Mouse (Mus musculus) lung, adult 18-20 months (tissue): ENCODE data around the gene Elavl1.
"Not testable (repeated sequence)": the region's sequence is repeated elsewhere in the genome, so short reads cannot be mapped to it uniquely, and the experiment has no call there.

Experiments
- DNase-seq, 2 experiments: peaks; one replicate each; pipeline ENCODE4 v3.0.0; 2022; ENCODE audit warnings: mixed read lengths in 2 of 2

The Elavl1 gene

DNA sequence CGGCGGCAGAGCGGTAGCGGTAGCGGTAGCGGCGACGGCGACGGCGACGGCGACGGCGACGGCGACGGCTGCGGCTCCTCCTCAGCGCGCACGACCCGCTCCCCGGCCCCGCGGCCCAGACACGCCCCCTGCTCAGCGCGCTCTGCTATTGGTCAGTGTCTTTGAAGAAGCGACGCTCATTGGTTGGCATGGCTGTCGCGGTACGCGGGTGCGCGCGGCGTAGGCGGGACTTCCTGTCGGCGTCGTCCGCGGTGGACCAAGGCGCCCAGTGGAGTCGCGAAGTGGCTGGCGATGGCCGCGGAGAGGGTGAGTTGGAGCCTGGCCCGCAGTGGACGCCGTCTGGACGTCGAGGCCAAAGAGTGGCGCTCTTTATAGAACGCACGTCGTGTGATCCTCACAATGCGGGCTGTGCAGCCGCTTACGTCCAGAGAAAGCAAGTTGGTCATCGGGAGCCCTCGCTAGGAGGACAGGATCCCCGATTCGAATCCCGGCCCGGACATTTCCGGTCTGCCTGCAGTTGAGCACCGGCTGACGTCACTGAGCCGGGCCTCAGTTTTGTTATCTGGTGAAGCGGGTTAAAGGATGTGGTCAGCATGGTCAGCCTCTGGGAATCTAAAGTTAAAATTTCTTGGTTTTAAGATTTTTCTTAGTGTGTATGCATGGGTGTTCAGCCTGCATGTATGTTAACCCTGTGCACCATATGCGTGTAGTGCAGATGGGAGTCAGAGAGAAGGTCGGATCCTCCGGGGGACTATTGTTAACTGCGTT lies at the start of gene Elavl1, which contains the start of gene Ccl25:
Elavl1 (minus strand) TSS at position 431 of the 768 bp plus-strand sequence.
Ccl25 (plus strand) TSS at position 228 of the 768 bp plus-strand sequence.
- peak; percentile 96 for DNase-seq

GRCm38 (mm10) chr8:4372657-4373056 lies 47.4 kb upstream of the Elavl1 start:
- DNase-seq, result no peak

DNA sequence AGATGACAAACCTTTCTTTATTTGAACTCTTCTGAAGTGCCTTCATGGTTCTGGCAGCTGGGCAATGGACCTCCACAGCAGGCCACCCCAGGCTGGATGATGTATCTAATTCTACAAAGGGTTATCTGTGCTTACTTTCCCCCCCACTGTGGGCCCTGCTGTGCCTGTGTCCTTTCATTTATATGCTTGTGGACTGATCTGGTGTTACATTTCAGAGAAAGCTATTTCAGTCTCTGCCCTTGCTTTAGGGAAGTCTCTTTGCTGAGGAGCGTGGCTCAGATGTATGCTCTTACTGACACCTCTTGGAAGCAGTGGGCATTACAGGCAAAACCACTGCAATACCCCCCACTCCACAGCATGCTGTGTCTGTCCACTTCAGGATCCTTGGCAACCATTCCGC lies 44.9 kb upstream of the Elavl1 start:
- peak; percentile 12 to 27 for DNase-seq

- DNase-seq, result no peak
Observed at GRCm38 (mm10) chr8:4368470-4368869, 43.3 kb upstream of the Elavl1 start.

DNA sequence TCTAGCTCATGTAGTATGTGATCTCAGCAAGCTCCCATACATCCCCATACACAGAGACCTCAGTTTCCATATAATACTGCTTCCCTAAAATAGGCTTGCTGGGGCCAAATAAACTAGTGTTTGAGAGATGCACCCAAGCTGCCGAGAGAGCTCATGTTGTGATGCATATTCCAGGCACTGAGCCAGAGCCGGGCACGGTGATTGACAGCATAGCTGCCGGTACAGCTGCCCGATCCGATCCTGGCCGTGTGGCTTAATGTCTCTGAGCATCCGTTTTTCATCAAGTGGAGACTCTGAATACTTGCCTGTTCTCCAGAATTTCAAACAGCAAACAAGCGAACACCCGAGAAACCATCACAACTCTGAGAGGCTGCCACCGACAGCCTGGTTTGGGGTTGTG lies 42.6 kb upstream of the Elavl1 start:
- no peak for DNase-seq

- no peak for DNase-seq
Observed at GRCm38 (mm10) chr8:4366189-4366588, 41.0 kb upstream of the Elavl1 start.

DNA sequence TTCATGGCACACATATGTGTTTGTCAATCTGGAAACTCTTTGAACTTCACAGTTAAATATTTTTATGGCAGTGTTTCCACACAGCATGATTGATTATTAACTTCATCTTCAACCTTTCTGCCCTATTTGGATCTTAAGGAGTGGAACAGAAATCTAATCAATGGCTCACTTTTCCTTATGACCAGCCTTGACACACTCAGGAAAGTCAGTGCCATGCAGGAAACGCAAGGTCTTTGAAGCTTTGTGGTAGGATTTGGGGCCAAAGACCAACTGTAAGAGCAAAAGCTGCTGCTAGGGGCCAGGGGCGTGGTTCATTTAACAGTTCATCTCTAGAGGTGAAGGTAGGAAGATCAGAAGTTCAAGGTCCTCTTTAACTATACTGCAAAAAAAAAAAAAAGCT lies 35.7 kb upstream of the Elavl1 start:
- no peak for DNase-seq

DNA sequence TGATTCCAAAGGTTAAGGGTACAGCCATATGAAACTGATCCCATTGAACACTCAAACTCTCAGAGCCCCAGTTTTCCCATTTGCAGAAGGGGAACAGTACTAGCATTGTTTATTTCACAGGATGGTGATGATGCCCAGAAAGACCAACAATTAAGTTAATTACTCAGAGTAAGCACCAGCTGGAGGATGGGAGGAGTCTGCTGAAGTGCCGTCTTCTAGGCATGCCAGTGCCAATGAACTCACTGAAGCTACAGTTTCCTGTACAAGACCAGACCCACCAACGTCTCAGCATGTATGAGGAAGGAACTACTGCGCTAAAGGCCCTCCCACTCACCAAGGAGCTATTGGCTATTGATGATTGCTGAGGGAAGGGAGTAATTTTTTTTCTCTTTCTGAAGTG lies 34.1 kb upstream of the Elavl1 start:
- DNase-seq, result no peak

- DNase-seq, result no peak
Observed at GRCm38 (mm10) chr8:4355455-4355854, 30.2 kb upstream of the Elavl1 start.

- DNase-seq, result no peak
Observed at GRCm38 (mm10) chr8:4354516-4354915, 29.3 kb upstream of the Elavl1 start.

DNA sequence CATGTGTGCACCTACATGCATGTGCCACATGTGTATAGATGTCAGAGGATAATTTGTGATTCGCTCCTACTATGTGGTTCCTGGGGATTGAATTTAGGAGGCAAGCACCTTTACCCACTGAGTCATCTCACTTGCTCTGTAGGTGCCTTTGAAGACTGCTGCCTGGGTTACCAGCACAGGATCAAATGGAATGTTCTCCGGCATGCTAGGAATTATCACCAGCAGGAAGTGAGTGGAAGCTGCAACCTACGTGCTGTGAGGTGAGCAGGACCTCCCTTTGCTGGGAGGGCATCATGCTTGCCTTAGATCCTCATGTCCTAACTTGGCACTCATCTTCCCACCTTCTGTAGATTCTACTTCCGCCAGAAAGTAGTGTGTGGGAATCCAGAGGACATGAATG lies 28.5 kb upstream of the Elavl1 start:
- DNase-seq, result no peak

DNA sequence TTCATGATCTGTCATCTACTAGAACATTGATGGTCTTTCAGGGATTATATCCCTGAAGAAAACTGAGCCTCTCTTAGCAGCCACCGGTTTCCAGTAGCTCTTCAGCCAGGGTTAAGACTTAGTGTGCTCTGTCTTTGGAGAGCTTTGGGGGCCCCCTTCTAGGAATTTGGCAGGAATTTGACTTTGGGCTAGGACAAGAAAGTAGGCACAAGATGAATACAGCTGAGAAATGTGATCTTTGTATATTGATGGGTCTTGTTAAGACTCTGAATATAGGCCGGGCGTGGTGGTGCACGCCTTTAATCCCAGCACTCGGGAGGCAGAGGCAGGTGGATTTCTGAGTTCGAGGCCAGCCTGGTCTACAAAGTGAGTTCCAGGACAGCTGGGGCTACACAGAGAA lies 27.3 kb upstream of the Elavl1 start:
- DNase-seq, result not testable (repeated sequence)

GRCm38 (mm10) chr8:4350618-4351017 lies 25.4 kb upstream of the Elavl1 start:
- no peak for DNase-seq

GRCm38 (mm10) chr8:4349335-4349734 lies 24.1 kb upstream of the Elavl1 start:
- DNase-seq, result no peak

GRCm38 (mm10) chr8:4348275-4348674 lies 23.1 kb upstream of the Elavl1 start:
- no peak for DNase-seq

DNA sequence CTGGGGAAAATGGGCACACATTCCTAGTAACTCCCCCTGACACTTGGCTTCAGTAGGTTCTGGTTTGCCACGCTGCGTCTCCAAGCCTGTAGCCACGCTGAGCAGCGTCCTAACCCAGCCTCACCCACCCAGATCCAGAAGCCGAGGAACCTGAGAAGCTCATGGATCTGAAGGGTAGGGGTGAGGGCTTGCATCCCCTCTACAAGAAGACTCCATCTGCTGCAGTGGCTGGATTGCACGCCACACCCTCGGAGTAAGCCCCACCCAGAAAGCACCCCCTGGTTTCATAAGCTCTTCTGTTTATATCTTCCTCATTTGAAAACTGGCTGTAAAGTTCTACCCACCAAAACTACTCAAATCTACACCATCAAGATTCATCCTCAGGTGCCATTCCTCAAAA lies 22.4 kb upstream of the Elavl1 start:
- DNase-seq, result no peak

DNA sequence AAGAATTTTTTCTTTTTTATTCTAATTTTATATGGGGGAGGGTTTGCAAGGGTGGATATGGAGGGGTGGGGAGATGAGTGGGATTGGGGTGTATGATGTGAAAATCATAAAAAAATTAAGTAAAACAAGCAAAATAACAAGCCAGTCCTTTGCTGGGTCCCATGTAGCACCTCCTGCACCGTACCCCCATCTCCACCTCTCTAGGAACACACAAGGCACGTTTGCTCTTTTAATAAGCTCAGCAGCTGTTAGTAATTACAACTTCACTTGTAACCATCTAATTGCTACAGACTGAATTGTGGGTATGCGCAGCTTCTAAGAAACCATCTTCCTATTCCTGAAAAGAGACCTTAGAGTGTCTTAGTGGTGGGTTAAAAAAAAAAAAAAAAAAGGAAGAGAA lies 15.0 kb upstream of the Elavl1 start:
- no peak for DNase-seq

DNA sequence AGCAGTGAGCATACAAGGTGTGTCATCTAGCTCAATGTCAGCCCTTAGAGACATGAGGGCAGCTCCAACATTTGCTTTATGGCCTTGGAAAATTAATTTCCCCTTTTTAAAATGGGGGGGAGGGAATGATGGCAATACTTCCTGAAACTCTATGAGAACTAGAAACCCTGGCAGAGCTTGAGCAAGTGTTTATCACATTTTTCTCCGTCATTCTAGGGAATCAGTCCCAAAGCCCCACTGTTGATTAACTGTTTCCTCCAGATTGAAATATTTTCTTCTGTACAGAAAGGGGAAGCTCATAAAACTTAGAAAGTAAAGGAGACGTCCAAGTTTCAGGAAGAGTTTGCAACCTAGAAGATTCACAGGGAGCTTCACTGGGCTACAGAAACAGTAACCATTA lies 10.5 kb upstream of the Elavl1 start:
- DNase-seq, result no peak

- no peak for DNase-seq
Observed at GRCm38 (mm10) chr8:4333966-4334365, 8.8 kb upstream of the Elavl1 start.

DNA sequence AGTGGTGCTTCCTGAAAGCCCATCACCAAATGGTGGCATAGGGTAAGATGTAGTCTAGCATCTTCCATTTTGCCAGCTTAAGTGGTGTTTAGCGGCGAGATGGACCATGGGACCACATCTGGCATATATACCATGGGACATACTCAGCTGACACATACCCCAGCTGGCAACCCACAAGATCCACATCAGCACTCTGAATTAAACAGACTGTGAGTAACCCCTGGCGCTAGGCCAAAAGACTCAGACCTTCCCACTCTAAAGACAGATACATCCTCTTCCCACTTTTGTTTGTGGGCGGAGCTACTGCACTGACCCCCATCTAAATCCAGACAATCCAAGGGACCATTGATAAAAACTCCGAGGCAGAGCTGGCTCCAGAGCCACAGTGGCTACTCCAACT lies 3.8 kb upstream of the Elavl1 start:
- no peak for DNase-seq

DNA sequence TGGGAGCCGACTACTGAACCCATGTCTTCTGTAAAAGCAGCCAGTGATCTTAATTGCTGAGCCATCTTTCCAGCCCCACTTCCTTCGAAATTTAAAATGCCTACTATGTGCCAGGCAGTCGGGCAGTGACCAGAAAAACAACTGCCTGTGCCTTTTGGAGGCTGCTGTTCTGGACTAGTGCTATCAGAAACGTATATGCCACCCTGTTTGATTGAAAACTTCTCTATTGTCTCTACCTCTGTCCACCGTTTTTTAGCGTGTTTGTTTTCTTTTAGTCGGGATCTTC lies 481 bp upstream of the Elavl1 start:
- no peak for DNase-seq

DNA sequence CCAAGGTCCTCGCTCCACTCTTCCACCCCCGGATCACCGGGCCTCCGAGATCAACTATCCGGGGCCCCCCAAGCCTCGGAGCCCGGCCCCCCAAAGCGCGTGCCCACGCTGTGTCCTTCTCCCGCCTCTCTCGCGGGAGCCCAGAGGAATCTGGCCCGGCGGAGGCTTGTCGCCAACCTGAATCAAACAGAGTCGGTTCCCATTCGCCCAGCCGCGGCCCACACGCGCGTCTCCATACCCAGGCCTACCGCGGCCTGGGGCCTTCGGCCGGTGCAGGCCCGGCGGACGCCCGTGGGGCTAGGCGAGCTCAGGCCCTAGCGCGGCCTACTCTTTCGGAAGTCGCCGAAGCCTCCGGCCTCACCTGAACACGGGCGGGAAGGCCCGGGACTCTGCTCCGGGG lies 688 bp downstream of the Elavl1 start:
- DNase-seq, result no peak

DNA sequence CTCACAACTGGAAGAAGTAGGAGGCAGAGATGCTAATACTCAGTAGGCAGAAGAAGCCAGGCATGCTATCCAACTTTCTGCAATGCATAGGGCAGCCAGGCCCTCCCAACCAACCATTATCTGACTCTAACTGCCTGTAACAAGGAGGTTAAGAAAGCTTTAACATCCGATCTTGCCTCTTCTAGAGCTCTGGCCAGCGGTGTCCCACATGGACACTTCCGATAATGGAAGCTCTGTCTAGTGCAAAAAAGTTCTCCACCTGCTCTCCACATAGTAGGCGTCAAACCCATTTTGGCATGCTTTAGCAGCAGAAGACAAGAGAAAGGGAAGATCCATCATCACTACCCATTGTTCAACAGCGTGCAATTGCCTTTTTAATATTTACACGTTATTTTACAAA lies 1.3 kb downstream of the Elavl1 start:
- no peak for DNase-seq

DNA sequence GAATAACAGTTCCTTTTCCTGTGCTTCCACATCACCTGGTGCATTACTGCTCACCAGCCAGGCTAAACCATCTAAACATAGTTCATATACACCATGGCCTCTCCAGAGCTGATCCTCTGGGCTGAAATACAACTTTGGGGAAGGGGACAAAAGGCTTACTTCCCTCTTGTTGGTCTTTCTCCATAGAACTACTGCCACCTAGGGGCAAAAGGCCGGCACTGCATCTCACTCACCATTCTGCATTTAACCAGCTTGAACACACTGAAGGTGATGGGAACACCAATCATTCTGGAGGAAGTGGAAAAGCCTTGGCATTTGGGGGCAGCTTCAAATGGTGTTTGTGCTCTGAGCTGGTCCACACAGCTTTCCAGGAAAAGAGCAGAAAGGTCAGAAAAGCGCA lies 2.7 kb downstream of the Elavl1 start:
- DNase-seq, result peak; percentile 77 to 85

GRCm38 (mm10) chr8:4321031-4321430 lies 4.2 kb downstream of the Elavl1 start:
- DNase-seq, result no peak
